Mouse (Mus musculus): ENCODE data around the gene Aes. TPM values are rescaled to one million over a fixed set of nuclear protein-coding genes. Genes with fewer than 3 reads are reported as not detected.

Gene Aes
- total RNA-seq, 2 experiments from 2014 or later = 238 to 345 TPM

Other genes with a start within 250 kb of the Aes start
- gene Cactin, start 238.4 kb upstream of the Aes start, total RNA-seq (2015) = 4.5 and 7.4 TPM in 2 replicates
- gene Cactin, start 238.4 kb upstream of the Aes start, total RNA-seq (2017) = 16.2 and 20.6 TPM in 2 replicates
- 0.34 and 0.85 TPM in 2 replicates for gene Tbxa2r, start 230.8 kb upstream of the Aes start, total RNA-seq (2015)
- gene Tbxa2r, start 230.8 kb upstream of the Aes start, total RNA-seq (2017) = 0.07 and 0.28 TPM in 2 replicates
- gene Gipc3, start 216.2 kb upstream of the Aes start, total RNA-seq (2015) = not detected in 2 replicates
- not detected in 2 replicates for gene Gipc3, start 216.2 kb upstream of the Aes start, total RNA-seq (2017)
- gene Hmg20b, start 209.0 kb upstream of the Aes start, total RNA-seq (2015) = 27.4 and 33.0 TPM in 2 replicates
- 18.1 and 24.5 TPM in 2 replicates for gene Hmg20b, start 209.0 kb upstream of the Aes start, total RNA-seq (2017)
- 4.1 and 4.6 TPM in 2 replicates for gene Mfsd12, start 202.0 kb upstream of the Aes start, total RNA-seq (2015)
- 7.4 TPM in 2 replicates for gene Mfsd12, start 202.0 kb upstream of the Aes start, total RNA-seq (2017)
- gene 4930404N11Rik, start 193.7 kb upstream of the Aes start, total RNA-seq (2015) = 0.49 and 1.3 TPM in 2 replicates
- 0.37 and 0.49 TPM in 2 replicates for gene 4930404N11Rik, start 193.7 kb upstream of the Aes start, total RNA-seq (2017)
- gene Fzr1, start 181.0 kb upstream of the Aes start, total RNA-seq (2015) = 22.7 and 23.8 TPM in 2 replicates
- 20.9 and 24.0 TPM in 2 replicates for gene Fzr1, start 181.0 kb upstream of the Aes start, total RNA-seq (2017)
- 5.4 and 5.7 TPM in 2 replicates for gene Dohh, start 175.1 kb upstream of the Aes start, total RNA-seq (2015)
- gene Dohh, start 175.1 kb upstream of the Aes start, total RNA-seq (2017) = 21.9 and 42.4 TPM in 2 replicates
- gene Gm48551, start 175.0 kb upstream of the Aes start, total RNA-seq (2015) = 0.83 and 2.9 TPM in 2 replicates
- 0.33 TPM in 1 of 2 replicates, not detected in the other for gene Gm48551, start 175.0 kb upstream of the Aes start, total RNA-seq (2017)
- gene Gm48552, start 170.5 kb upstream of the Aes start, total RNA-seq (2015) = not detected in 2 replicates
- gene Gm48552, start 170.5 kb upstream of the Aes start, total RNA-seq (2017) = 0.26 and 1.4 TPM in 2 replicates
- gene Smim24, start 166.4 kb upstream of the Aes start, total RNA-seq (2015) = 30.6 and 34.0 TPM in 2 replicates
- 6.5 and 11.5 TPM in 2 replicates for gene Smim24, start 166.4 kb upstream of the Aes start, total RNA-seq (2017)
- 51.4 and 54.5 TPM in 2 replicates for gene Nfic, start 103.9 kb upstream of the Aes start, total RNA-seq (2015)
- 6.2 and 8.6 TPM in 2 replicates for gene Nfic, start 103.9 kb upstream of the Aes start, total RNA-seq (2017)
- not detected in 2 replicates for gene Celf5, start 76.8 kb upstream of the Aes start, total RNA-seq (2015)
- gene Celf5, start 76.8 kb upstream of the Aes start, total RNA-seq (2017) = 0.24 TPM in 1 of 2 replicates, not detected in the other
- gene Ncln, start 63.1 kb upstream of the Aes start, total RNA-seq (2015) = 55.8 and 62.8 TPM in 2 replicates
- gene Ncln, start 63.1 kb upstream of the Aes start, total RNA-seq (2017) = 72.4 and 76.3 TPM in 2 replicates
- gene S1pr4, start 59.4 kb upstream of the Aes start, total RNA-seq (2015) = 22.8 and 23.9 TPM in 2 replicates
- 28.1 and 29.3 TPM in 2 replicates for gene S1pr4, start 59.4 kb upstream of the Aes start, total RNA-seq (2017)
- gene Gna15, start 35.3 kb upstream of the Aes start, total RNA-seq (2015) = 34.3 and 35.9 TPM in 2 replicates
- gene Gna15, start 35.3 kb upstream of the Aes start, total RNA-seq (2017) = 31.5 and 42.4 TPM in 2 replicates
- 4.9 and 7.8 TPM in 2 replicates for gene Gna11, start 14.3 kb upstream of the Aes start, total RNA-seq (2015)
- 7.1 and 8.1 TPM in 2 replicates for gene Gna11, start 14.3 kb upstream of the Aes start, total RNA-seq (2017)
- gene Tle2, start 15.1 kb downstream of the Aes start, total RNA-seq (2015) = 1.1 and 3.3 TPM in 2 replicates
- gene Tle2, start 15.1 kb downstream of the Aes start, total RNA-seq (2017) = 0.51 and 1.8 TPM in 2 replicates
- 1.9 and 8.9 TPM in 2 replicates for gene Tle6, start 41.6 kb downstream of the Aes start, total RNA-seq (2015)
- 6.5 and 11.4 TPM in 2 replicates for gene Tle6, start 41.6 kb downstream of the Aes start, total RNA-seq (2017)
- gene BC025920, start 46.8 kb downstream of the Aes start, total RNA-seq (2015) = 1.7 and 2.0 TPM in 2 replicates
- 2.3 and 2.4 TPM in 2 replicates for gene BC025920, start 46.8 kb downstream of the Aes start, total RNA-seq (2017)
- 6.3 and 8.0 TPM in 2 replicates for gene Sirt6, start 68.3 kb downstream of the Aes start, total RNA-seq (2015)
- 2.5 and 6.4 TPM in 2 replicates for gene Sirt6, start 68.3 kb downstream of the Aes start, total RNA-seq (2017)
- 1.0 and 1.1 TPM in 2 replicates for gene Ankrd24, start 69.1 kb downstream of the Aes start, total RNA-seq (2015)
- 1.7 and 1.8 TPM in 2 replicates for gene Ankrd24, start 69.1 kb downstream of the Aes start, total RNA-seq (2017)
- 3.0 and 5.4 TPM in 2 replicates for gene Gm10778, start 89.6 kb downstream of the Aes start, total RNA-seq (2015)
- 3.4 and 4.9 TPM in 2 replicates for gene Gm10778, start 89.6 kb downstream of the Aes start, total RNA-seq (2017)
- 16.6 and 23.7 TPM in 2 replicates for gene Zfp433, start 145.3 kb downstream of the Aes start, total RNA-seq (2015)
- gene Zfp433, start 145.3 kb downstream of the Aes start, total RNA-seq (2017) = 7.9 and 13.9 TPM in 2 replicates
- gene Gm3055, start 211.7 kb downstream of the Aes start, total RNA-seq (2015) = 1.3 and 4.1 TPM in 2 replicates
- gene Gm3055, start 211.7 kb downstream of the Aes start, total RNA-seq (2017) = 0.89 and 2.3 TPM in 2 replicates